Mouse (Mus musculus) liver, embryonic 11.5 days (tissue): ENCODE data around the gene Ugt1a6b. TPM values are rescaled to one million over a fixed set of nuclear protein-coding genes. Genes with fewer than 3 reads are reported as not detected.

ENCODE experiments used
- ATAC-seq: fragments of 200-750 bp; cut with Nextera tagmentation; replicated peaks from 2 replicates; pipeline ENCODE4 v1.8.0; 2017; ENCODE audit warnings: moderate number of reproducible peaks, mild to moderate bottlenecking, moderate TSS enrichment, moderate library complexity; ENCODE audit not compliant: low FRiP score
- DNase-seq: peaks from one replicate; pipeline ENCODE4 v3.0.0-alpha.2; 2017; ENCODE audit warnings: low spot score
- H3K27ac ChIP-seq: fragments of 300-500 bp; sonication (generic); 2 replicates; pipeline ENCODE4 v1.5.1; 2014; ENCODE audit warnings: mild to moderate bottlenecking, low read depth, low read length, control low read depth
- H3K27me3 ChIP-seq: fragments of 300-500 bp; sonication (generic); replicated peaks from 2 replicates; pipeline ENCODE4 v1.6.1; 2014; ENCODE audit warnings: low read length, mixed read lengths; ENCODE audit not compliant: control insufficient read depth, insufficient read depth
- H3K36me3 ChIP-seq: fragments of 300-500 bp; sonication (generic); 2 replicates; pipeline ENCODE4 v1.6.1; 2014; ENCODE audit warnings: mild to moderate bottlenecking, low read length, moderate library complexity, mixed read lengths; ENCODE audit not compliant: control insufficient read depth, insufficient read depth
- H3K4me1 ChIP-seq: fragments of 300-500 bp; sonication (generic); replicated peaks from 2 replicates; pipeline ENCODE4 v1.6.1; 2014; ENCODE audit warnings: low read length, mixed read lengths; ENCODE audit not compliant: control insufficient read depth, insufficient read depth
- H3K4me2 ChIP-seq: fragments of 300-500 bp; sonication (generic); 2 replicates; pipeline ENCODE4 v1.6.1; 2014; ENCODE audit warnings: mild to moderate bottlenecking, control low read depth, moderate library complexity
- H3K4me3 ChIP-seq: fragments of 300-500 bp; sonication (generic); 2 replicates; pipeline ENCODE4 v1.5.1; 2014; ENCODE audit warnings: low read depth, low read length, control low read depth
- H3K9ac ChIP-seq: fragments of 300-500 bp; sonication (generic); 2 replicates; pipeline ENCODE4 v1.6.1; 2014; ENCODE audit warnings: low read depth, low read length, control low read depth
- H3K9me3 ChIP-seq: fragments of 300-500 bp; sonication (generic); 2 replicates; pipeline ENCODE4 v1.6.1; 2016; ENCODE audit warnings: low read length, inconsistent platforms, mixed read lengths; ENCODE audit not compliant: control insufficient read depth
- WGBS: fragments of 180-500 bp; shearing (Covaris S2); extraction: QIAGEN DNeasy Blood & Tissue Kit; methylation state at CpG from one replicate; pipeline ENCODE4 v1.1.7; 2014; 5-methylcytosine and 5-hydroxymethylcytosine counted together
- polyA plus RNA-seq: library from polyadenylated mRNA; unstranded; fragments of >200 nt; fragmentation: Nextera tagmentation; extraction: Ambion mirVana; gene quantifications from 2 replicates; pipeline ENCODE4 v1.2.1, GENCODE M21; 2014

The Ugt1a6b gene
- polyA plus RNA-seq, 1 experiment from 2014 or later, result 0.11 TPM

DNA sequence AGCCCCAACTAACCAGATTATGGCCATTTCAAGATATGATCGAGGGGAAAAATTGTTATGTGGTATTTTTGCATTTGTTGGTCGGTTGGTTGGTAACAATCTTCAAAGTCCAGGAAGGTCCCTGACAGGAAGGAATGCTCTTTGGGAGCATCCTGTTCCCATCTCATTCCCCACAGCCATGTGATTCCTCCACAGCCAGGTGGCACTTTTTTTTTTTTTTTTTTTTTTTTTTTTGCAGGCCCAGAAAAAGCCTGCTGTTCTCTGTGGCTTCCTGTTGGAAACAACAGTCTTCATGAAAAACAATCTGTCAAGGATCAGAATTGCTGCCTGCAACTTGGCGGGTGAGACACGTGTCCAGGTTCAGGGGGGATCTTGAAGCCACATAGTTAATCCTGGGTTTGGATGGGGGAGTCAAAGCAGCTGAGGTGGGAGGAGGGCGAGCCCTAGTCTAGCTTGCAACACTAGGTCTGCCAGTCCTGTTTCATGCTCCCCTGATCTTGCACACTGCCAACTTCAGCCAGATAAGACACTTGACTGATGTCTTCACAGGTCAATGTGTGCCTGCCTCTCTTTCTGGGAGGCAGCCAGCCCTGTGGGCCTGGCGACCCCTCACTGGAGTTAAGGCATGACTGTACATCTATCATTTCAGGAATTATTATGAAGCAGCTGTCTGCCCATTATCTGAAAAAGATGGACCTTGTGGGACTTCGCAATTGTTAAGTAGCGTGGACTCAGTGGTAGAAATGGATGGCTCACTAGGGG, 156.0 kb downstream of the Ugt1a6b start:
- no peak overlapping the region for H3K9ac ChIP-seq
- H3K36me3 ChIP-seq, result peaks cover 35% of the 10 kb centered on the region
- 58% methylated on average over 8 of the region's 8 CpGs for WGBS
- H3K4me1 ChIP-seq, result peaks cover 35% of the 10 kb centered on the region
- ATAC-seq, result peak; percentile 10
- H3K4me2 ChIP-seq, result no peak overlapping the region
- peak; percentile 84 for DNase-seq
- no peaks in the 10 kb centered on the region for H3K27me3 ChIP-seq
- no peak overlapping the region for H3K27ac ChIP-seq
- peaks cover 41% of the 10 kb centered on the region for H3K9me3 ChIP-seq
- H3K4me3 ChIP-seq, result no peak overlapping the region

- Histone ChIP-seq H3K9ac (no peak overlapping the region), H3K27ac (no peak overlapping the region; the same call in 1 of the 2 replicates), H3K4me3 (no peak overlapping the region), H3K9me3 (peaks cover 39% of the 10 kb centered on the region), H3K36me3 (peaks cover 41% of the 10 kb centered on the region), H3K4me2 (no peak overlapping the region), H3K27me3 (no peaks in the 10 kb centered on the region), H3K4me1 (peaks cover 35% of the 10 kb centered on the region)
- peak; percentile 9 for ATAC-seq
- no peak for DNase-seq
- 69% methylated on average over 4 of the region's 4 CpGs for WGBS
Measured at GRCm38 (mm10) chr1:88259643-88260024, 156.6 kb downstream of the Ugt1a6b start.

DNA sequence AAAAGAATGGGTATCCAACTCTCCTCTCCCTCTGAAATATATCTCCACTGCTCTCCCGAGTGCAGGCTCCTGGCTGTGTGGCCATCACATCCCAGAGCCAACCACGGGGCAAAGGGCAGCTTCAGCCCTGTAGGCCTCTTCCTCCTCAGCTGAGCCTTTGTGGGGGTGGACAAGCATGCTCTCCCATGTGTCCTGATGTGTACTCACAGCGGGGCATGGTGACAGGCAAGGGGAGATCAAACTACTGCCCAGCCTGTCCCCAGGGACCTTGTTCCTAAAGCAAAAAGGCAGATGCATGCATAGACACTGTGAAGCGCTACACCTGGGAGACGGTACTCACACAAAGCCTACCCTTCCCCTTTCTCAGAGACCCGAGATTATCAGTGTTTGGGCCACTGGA, 157.1 kb downstream of the Ugt1a6b start:
- Histone ChIP-seq H3K36me3 (peaks cover 45% of the 10 kb centered on the region), H3K4me1 (peaks cover 35% of the 10 kb centered on the region), H3K27me3 (no peaks in the 10 kb centered on the region), H3K27ac (no peak overlapping the region; the same call in 1 of the 2 replicates), H3K4me2 (no peak overlapping the region), H3K9ac (no peak overlapping the region), H3K9me3 (peaks cover 34% of the 10 kb centered on the region), H3K4me3 (no peak overlapping the region)
- ATAC-seq (peak; percentile 27), DNase-seq (no peak)
- 73% methylated on average over 6 of the region's 6 CpGs for WGBS

DNA sequence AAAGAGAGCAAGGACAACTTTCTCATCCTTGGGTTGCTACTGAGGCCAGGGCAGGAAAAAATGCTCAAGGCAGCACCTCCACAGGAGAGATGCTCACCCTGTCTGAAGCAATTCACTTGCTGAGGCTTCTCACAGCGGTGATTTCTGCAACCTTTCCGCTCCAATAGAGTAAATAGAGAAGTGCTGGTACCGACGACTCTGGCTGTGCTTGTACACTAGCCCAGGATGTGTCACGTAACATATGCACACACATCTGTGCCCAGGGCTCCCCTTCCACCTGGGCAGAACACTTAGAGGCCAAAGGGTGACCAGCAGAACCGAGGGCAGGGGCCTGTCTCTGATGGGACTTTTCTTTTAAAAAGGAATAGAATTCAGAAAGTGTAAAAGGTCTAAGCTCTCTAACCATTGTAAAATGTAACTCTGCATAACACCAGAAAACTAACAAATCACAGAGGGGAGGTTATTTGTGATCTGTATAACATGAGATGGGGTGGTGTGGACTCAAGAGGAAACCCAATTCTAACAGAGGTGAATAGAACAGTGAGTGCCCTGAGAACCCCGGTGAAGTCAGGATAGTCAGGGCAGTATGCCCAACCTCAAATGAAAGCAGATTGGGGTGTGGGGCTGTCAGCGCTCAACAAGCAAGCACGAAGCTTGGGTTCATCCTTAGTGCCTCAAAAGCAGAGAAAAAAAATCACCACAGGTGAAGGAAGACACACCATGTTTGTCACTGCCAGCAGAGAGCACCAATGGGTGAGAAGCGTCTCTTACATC, 157.7 kb downstream of the Ugt1a6b start:
- no peak overlapping the region for H3K27ac ChIP-seq
- ATAC-seq (0 out of 2 replicates have a peak, but pooled peaks have one; percentile 0), DNase-seq (no peak)
- H3K9me3 ChIP-seq, result peaks cover 33% of the 10 kb centered on the region
- H3K9ac ChIP-seq, result no peak overlapping the region
- no peak overlapping the region for H3K4me2 ChIP-seq
- H3K4me3 ChIP-seq, result no peak overlapping the region
- no peaks in the 10 kb centered on the region for H3K27me3 ChIP-seq
- 78% methylated on average over 10 of the region's 10 CpGs for WGBS
- H3K4me1 ChIP-seq, result peaks cover 35% of the 10 kb centered on the region
- H3K36me3 ChIP-seq, result peaks cover 52% of the 10 kb centered on the region

- peaks cover 27% of the 10 kb centered on the region for H3K9me3 ChIP-seq
- no peak overlapping the region for H3K27ac ChIP-seq
- H3K9ac ChIP-seq, result no peak overlapping the region
- WGBS, result 84% methylated on average over 7 of the region's 7 CpGs
- H3K4me1 ChIP-seq, result peaks cover 35% of the 10 kb centered on the region
- no peaks in the 10 kb centered on the region for H3K27me3 ChIP-seq
- peak; percentile 8 for ATAC-seq
- H3K4me2 ChIP-seq, result no peak overlapping the region
- H3K36me3 ChIP-seq, result peaks cover 61% of the 10 kb centered on the region
- no peak overlapping the region for H3K4me3 ChIP-seq
- DNase-seq, result no peak
Measured at GRCm38 (mm10) chr1:88261706-88262105, 158.7 kb downstream of the Ugt1a6b start.

GRCm38 (mm10) chr1:88262255-88262654, 159.2 kb downstream of the Ugt1a6b start:
- Histone ChIP-seq H3K4me1 (peaks cover 35% of the 10 kb centered on the region), H3K4me2 (no peak overlapping the region), H3K9ac (no peak overlapping the region), H3K36me3 (peaks cover 67% of the 10 kb centered on the region), H3K27me3 (no peaks in the 10 kb centered on the region), H3K4me3 (no peak overlapping the region), H3K9me3 (peaks cover 23% of the 10 kb centered on the region), H3K27ac (no peak overlapping the region)
- DNase-seq (no peak), ATAC-seq (no peak)
- WGBS, result 80% methylated on average over 4 of the region's 4 CpGs

GRCm38 (mm10) chr1:88262961-88263360, 159.9 kb downstream of the Ugt1a6b start:
- peaks cover 74% of the 10 kb centered on the region for H3K36me3 ChIP-seq
- ATAC-seq (no peak), DNase-seq (no peak)
- H3K4me1 ChIP-seq, result peaks cover 35% of the 10 kb centered on the region
- no peak overlapping the region for H3K4me3 ChIP-seq
- H3K9ac ChIP-seq, result no peak overlapping the region
- H3K9me3 ChIP-seq, result peaks cover 22% of the 10 kb centered on the region
- H3K27ac ChIP-seq, result no peak overlapping the region
- no peak overlapping the region for H3K4me2 ChIP-seq
- 74% methylated on average over 6 of the region's 6 CpGs for WGBS
- no peaks in the 10 kb centered on the region for H3K27me3 ChIP-seq

- H3K9me3 ChIP-seq, result peaks cover 21% of the 10 kb centered on the region
- H3K9ac ChIP-seq, result no peak overlapping the region
- no peak for DNase-seq
- no peak overlapping the region for H3K27ac ChIP-seq
- WGBS, result 89% methylated on average over 5 of the region's 5 CpGs
- ATAC-seq, result no peak
- peaks cover 35% of the 10 kb centered on the region for H3K4me1 ChIP-seq
- no peaks in the 10 kb centered on the region for H3K27me3 ChIP-seq
- H3K4me3 ChIP-seq, result no peak overlapping the region
- H3K36me3 ChIP-seq, result peaks cover 82% of the 10 kb centered on the region
- H3K4me2 ChIP-seq, result no peak overlapping the region
Measured at GRCm38 (mm10) chr1:88263778-88264177, 160.7 kb downstream of the Ugt1a6b start.
